In genomic region chr4:62516079-62516478, GRCm38 (mm10) we compare ENCODE assay signal across 9 mouse cellular contexts. TPM values are rescaled to one million over a fixed set of nuclear protein-coding genes. Genes with fewer than 3 reads are reported as not detected.
DNase-seq lines count a peak whose midpoint lies in the region; ATAC-seq lines count a peak whose summit lies in the region.
"Had no signal": no experiment of that assay in that cellular context is flagged by ENCODE, and none has a peak within 500 bp of the region (broad histone marks: within the 10 kb centered on the region; RNA-seq: fewer than 3 reads in every experiment).

No protein-coding gene starts in this region.

- no peaks in the 10 kb centered on the region for H3K27me3 ChIP-seq in heart, embryonic 14.5 days (ENCODE audit: control insufficient read depth, insufficient read depth, low read length)
- H3K27me3 ChIP-seq in stomach, embryonic 15.5 days (replicated peaks) = no peaks in the 10 kb centered on the region
- H3K27me3 ChIP-seq: midbrain, embryonic 12.5 days had no signal

- ATAC-seq in heart, embryonic 14.5 days (ENCODE audit: insufficient number of reproducible peaks, insufficient read depth, low FRiP score, low read depth) = 0 out of 2 replicates have a peak, but pooled peaks have one; percentile 36
- ATAC-seq in stomach, embryonic 15.5 days (ENCODE audit: insufficient read depth, low FRiP score, low read depth) = no peak

- H3K36me3 ChIP-seq in heart, embryonic 14.5 days (ENCODE audit: control insufficient read depth, insufficient read depth, low read length) = peaks cover 30% of the 10 kb centered on the region
- peaks cover 27% of the 10 kb centered on the region for H3K36me3 ChIP-seq in stomach, embryonic 15.5 days

- peaks cover 17% of the 10 kb centered on the region for H3K4me1 ChIP-seq in brown adipose tissue, adult 24 weeks (ENCODE audit: control insufficient read depth, insufficient read depth, insufficient read length, low read length)
- peaks cover 24 to 31% of the 10 kb centered on the region in 2 experiments for H3K4me1 ChIP-seq in heart, embryonic 14.5 days (ENCODE audit: control insufficient read depth in 2 of 2, insufficient read depth in 2 of 2, low read length in 2 of 2)
- peaks cover 47% of the 10 kb centered on the region for H3K4me1 ChIP-seq in stomach, embryonic 15.5 days

- peak overlapping the region; percentile 69 for H3K27ac ChIP-seq in brown adipose tissue, adult 24 weeks (replicated peaks; ENCODE audit: low read depth, low read length)
- H3K27ac ChIP-seq in heart, embryonic 14.5 days (replicated peaks in 1 of 2; ENCODE audit: control insufficient read depth in 1 of 2, insufficient read depth in 1 of 2, low read depth in 2 of 2, low read length in 2 of 2) = peak overlapping the region; percentile 77 to 80
- H3K27ac ChIP-seq in stomach, embryonic 15.5 days = peak overlapping the region; percentile 93
- H3K27ac ChIP-seq: midbrain, embryonic 12.5 days had no signal

- no peaks in the 10 kb centered on the region for H3K9me3 ChIP-seq in heart, embryonic 14.5 days (ENCODE audit: control insufficient read depth, low read length)
- no peaks in the 10 kb centered on the region for H3K9me3 ChIP-seq in stomach, embryonic 15.5 days
- H3K9me3 ChIP-seq: midbrain, embryonic 12.5 days had no signal

- H3K4me2 ChIP-seq in heart, embryonic 14.5 days (ENCODE audit: low read length) = peak overlapping the region; percentile 14; the same call in 1 of the 2 replicates
- H3K4me2 ChIP-seq in stomach, embryonic 15.5 days = peak overlapping the region; percentile 29; the same call in 1 of the 2 replicates
- H3K4me2 ChIP-seq: midbrain, embryonic 12.5 days had no signal

- peak; percentile 65 for DNase-seq in adrenal gland, postnatal 10 days
- DNase-seq in adrenal gland, postnatal 25 days = no peak
- DNase-seq in kidney, postnatal 25 days = peak; percentile 79 to 91
- DNase-seq in thymus, postnatal 14 days = no peak
- DNase-seq in urinary bladder, adult 18-20 months (ENCODE audit: low spot score in 2 of 2) = no peak

- H3K4me3 ChIP-seq in brown adipose tissue, adult 24 weeks (ENCODE audit: insufficient read depth, low read depth, low read length) = no peak overlapping the region
- H3K4me3 ChIP-seq in heart, embryonic 14.5 days (ENCODE audit: control insufficient read depth in 1 of 2, insufficient read depth in 1 of 2, low read depth in 1 of 2, low read length in 2 of 2) = no peak overlapping the region
- peak overlapping the region; percentile 22 for H3K4me3 ChIP-seq in stomach, embryonic 15.5 days (replicated peaks)
- H3K4me3 ChIP-seq: midbrain, embryonic 12.5 days had no signal

- WGBS in heart, embryonic 14.5 days = 43% methylated on average over 2 of the region's 2 CpGs
- WGBS in stomach, embryonic 15.5 days = 33% methylated on average over 2 of the region's 2 CpGs

- H3K9ac ChIP-seq in heart, embryonic 14.5 days (ENCODE audit: low read length) = no peak overlapping the region
- H3K9ac ChIP-seq in stomach, embryonic 15.5 days = peak overlapping the region; percentile 19; the same call in 1 of the 2 replicates
- H3K9ac ChIP-seq: midbrain, embryonic 12.5 days had no signal

RNA-seq across cellular contexts. Expression of gene Alad, which starts 3.6 kb away (rescaled TPM):
- total RNA-seq in adrenal gland, postnatal 10 days (2021) = 100 to 1,000 TPM; 110 to 122 TPM
- 78.1 and 97.7 TPM in 2 replicates for total RNA-seq in adrenal gland, postnatal 25 days (2021)
- polyA plus RNA-seq in brown adipose tissue, adult 24 weeks (2012; ENCODE audit: insufficient read depth, insufficient read length, missing spikeins) = 73.2 and 87.7 TPM in 2 replicates
- polyA plus RNA-seq in heart, embryonic 14.5 days (2014; fragmentation: Nextera tagmentation; extraction: Ambion mirVana) = 67.2 and 69.3 TPM in 2 replicates
- polyA plus RNA-seq in stomach, embryonic 15.5 days (2015; fragmentation: Nextera tagmentation; extraction: Ambion mirVana) = 121 and 142 TPM in 2 replicates

RNA-seq across cellular contexts. Expression of gene Pole3, which starts 8.8 kb away (rescaled TPM):
- 10 to 100 TPM; 40.3 to 46.7 TPM for total RNA-seq in adrenal gland, postnatal 10 days (2021)
- 49.0 and 52.2 TPM in 2 replicates for total RNA-seq in adrenal gland, postnatal 25 days (2021)
- polyA plus RNA-seq in brown adipose tissue, adult 24 weeks (2012; ENCODE audit: insufficient read depth, insufficient read length, missing spikeins) = 41.9 and 44.2 TPM in 2 replicates
- 47.3 and 50.7 TPM in 2 replicates for polyA plus RNA-seq in heart, embryonic 14.5 days (2014; fragmentation: Nextera tagmentation; extraction: Ambion mirVana)
- 70.9 and 77.3 TPM in 2 replicates for polyA plus RNA-seq in stomach, embryonic 15.5 days (2015; fragmentation: Nextera tagmentation; extraction: Ambion mirVana)

RNA-seq across cellular contexts. Expression of gene 4933430I17Rik, which starts 9.1 kb away (rescaled TPM):
- under 1 TPM; 0.42 to 0.58 TPM for total RNA-seq in adrenal gland, postnatal 10 days (2021)
- 0.64 TPM in 1 of 2 replicates, not detected in the other for total RNA-seq in adrenal gland, postnatal 25 days (2021)
- not detected in 2 replicates for polyA plus RNA-seq in brown adipose tissue, adult 24 weeks (2012; ENCODE audit: insufficient read depth, insufficient read length, missing spikeins)
- polyA plus RNA-seq in heart, embryonic 14.5 days (2014; fragmentation: Nextera tagmentation; extraction: Ambion mirVana) = 0.11 and 0.41 TPM in 2 replicates
- 0.19 and 0.35 TPM in 2 replicates for polyA plus RNA-seq in stomach, embryonic 15.5 days (2015; fragmentation: Nextera tagmentation; extraction: Ambion mirVana)

RNA-seq across cellular contexts. Expression of gene Hdhd3, which starts 12.8 kb away (rescaled TPM):
- 10 to 100 TPM; 16.7 to 19.5 TPM for total RNA-seq in adrenal gland, postnatal 10 days (2021)
- total RNA-seq in adrenal gland, postnatal 25 days (2021) = 10.2 and 14.6 TPM in 2 replicates
- 9.1 and 14.9 TPM in 2 replicates for polyA plus RNA-seq in brown adipose tissue, adult 24 weeks (2012; ENCODE audit: insufficient read depth, insufficient read length, missing spikeins)
- 7.5 and 11.4 TPM in 2 replicates for polyA plus RNA-seq in heart, embryonic 14.5 days (2014; fragmentation: Nextera tagmentation; extraction: Ambion mirVana)
- polyA plus RNA-seq in stomach, embryonic 15.5 days (2015; fragmentation: Nextera tagmentation; extraction: Ambion mirVana) = 27.3 and 30.7 TPM in 2 replicates

RNA-seq across cellular contexts. Expression of gene Bspry, which starts 36.2 kb away (rescaled TPM):
- total RNA-seq in adrenal gland, postnatal 10 days (2021) = 1 to 10 TPM in 1 of 2 experiments, under 1 TPM in 1; 0.93 to 1.1 TPM
- 2.4 and 3.5 TPM in 2 replicates for total RNA-seq in adrenal gland, postnatal 25 days (2021)
- not detected in 2 replicates for polyA plus RNA-seq in brown adipose tissue, adult 24 weeks (2012; ENCODE audit: insufficient read depth, insufficient read length, missing spikeins)
- 0.27 and 0.36 TPM in 2 replicates for polyA plus RNA-seq in heart, embryonic 14.5 days (2014; fragmentation: Nextera tagmentation; extraction: Ambion mirVana)
- polyA plus RNA-seq in stomach, embryonic 15.5 days (2015; fragmentation: Nextera tagmentation; extraction: Ambion mirVana) = 28.4 and 29.9 TPM in 2 replicates

Comparison
In these comparisons a context has a peak if more than half of its experiments do, and no peak if none do; other contexts are left out.
1. DNase-seq: peak in adrenal gland, postnatal 10 days (single experiment) and kidney, postnatal 25 days (2 of 2); none in adrenal gland, postnatal 25 days (single experiment), thymus, postnatal 14 days (single experiment) and urinary bladder, adult 18-20 months (0 of 2).
2. Peak in every context shown above with its lines, with median percentiles within 50 percentile points of each other: H3K27ac ChIP-seq.